Mouse (Mus musculus) c-Kit-positive CD71-positive TER-119-negative erythroid progenitor cells, embryonic 14.5 days (primary cell): Measurements from ENCODE around the gene Khdrbs1.

Experiments
- DNase-seq: peaks from one replicate; pipeline ENCODE4 v3.0.0-alpha.2; 2013; ENCODE audit warnings: low read depth

Khdrbs1 gene

GRCm38 (mm10) chr4:129672083-129672877, 69.8 kb downstream of the Khdrbs1 start, which contains the start of gene Kpna6:
Gene Kpna6, minus strand, starts transcription at chr4:129672767.
- DNase-seq = peak; percentile 81

- peak; percentile 77 for DNase-seq
Measured at GRCm38 (mm10) chr4:129671491-129672082, 70.5 kb downstream of the Khdrbs1 start.

- DNase-seq = no peak
Measured at GRCm38 (mm10) chr4:129662255-129662813, 79.8 kb downstream of the Khdrbs1 start.

DNA sequence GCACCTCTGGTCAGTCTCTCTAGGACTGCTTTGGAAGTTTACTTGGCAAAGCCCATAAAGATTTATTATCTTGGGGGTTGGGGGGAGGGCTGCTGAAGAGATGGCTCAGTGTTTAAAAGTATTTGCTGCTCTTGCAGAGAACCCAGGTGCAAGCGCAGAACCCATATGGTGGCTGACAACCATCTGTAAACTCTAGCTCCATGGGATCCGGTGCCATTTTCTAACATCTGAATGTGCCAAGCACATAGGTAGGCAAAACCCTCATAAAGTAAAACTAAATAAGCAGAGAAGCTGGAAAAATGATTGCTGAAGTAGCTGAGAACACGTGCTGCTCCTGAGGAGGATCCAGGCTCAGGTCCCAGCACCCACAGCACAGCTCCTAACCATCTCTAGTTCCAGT, 80.5 kb downstream of the Khdrbs1 start:
- DNase-seq = no peak

GRCm38 (mm10) chr4:129654770-129655169, 87.3 kb downstream of the Khdrbs1 start:
- no peak for DNase-seq
